In the genomic region with DNA sequence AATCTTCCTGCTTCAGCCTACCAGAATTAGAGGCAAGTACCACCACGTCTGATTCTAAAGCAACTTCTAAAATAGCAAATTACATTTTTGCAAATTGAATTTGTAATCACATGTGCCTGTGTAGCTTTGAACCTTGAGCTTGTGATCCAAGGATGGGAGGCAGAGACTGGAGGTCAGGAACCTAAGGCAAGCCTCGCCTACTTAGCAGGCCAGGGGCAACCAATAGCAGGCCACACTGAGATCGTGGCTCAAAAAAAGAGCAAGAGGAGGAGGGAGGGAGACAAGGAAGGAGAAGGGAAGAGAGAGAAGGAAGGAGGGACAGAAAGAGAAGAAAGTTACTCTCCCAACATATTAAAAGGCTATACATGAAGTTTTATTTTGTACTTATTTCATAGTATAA, we compare ENCODE assay signal across 11 mouse cellular contexts. TPM values are rescaled to one million over a fixed set of nuclear protein-coding genes. Genes with fewer than 3 reads are reported as not detected.
DNase-seq lines count a peak whose midpoint lies in the region; ATAC-seq and TF ChIP-seq lines count a peak whose summit lies in the region.
"Had no signal": no experiment of that assay in that cellular context is flagged by ENCODE, and none has a peak within 500 bp of the region (broad histone marks: within the 10 kb centered on the region; RNA-seq: fewer than 3 reads in every experiment).

No protein-coding gene starts in this region.

- H3K4me3 ChIP-seq in heart, embryonic 11.5 days (ENCODE audit: low read depth, low read length): no peak overlapping the region
- no peak overlapping the region for H3K4me3 ChIP-seq in liver, adult 2 months (ENCODE audit: insufficient read depth, low read depth, low read length)
- no peak overlapping the region for H3K4me3 ChIP-seq in liver, embryonic 11.5 days (ENCODE audit: low read depth, low read length)
- H3K4me3 ChIP-seq in CH12.LX (replicated peaks in 1 of 3; ENCODE audit: low read depth in 2 of 3, low read length in 2 of 3, poor library complexity in 1 of 3): peak overlapping the region; percentile 40 to 71 (median 55)
- H3K4me3 ChIP-seq in hindbrain, embryonic 14.5 days (replicated peaks; ENCODE audit: low read length): no peak overlapping the region

- TF ChIP-seq POLR2A in liver, adult 2 months (IDR thresholded peaks at IDR 0.05; ENCODE audit: extremely low read depth, insufficient read depth, low read length): no peak
- TF ChIP-seq POLR2A in CH12.LX (IDR thresholded peaks at IDR 0.05; ENCODE audit: low read depth, low read length): peak; percentile 51; the same call in 1 of the 2 replicates

- TF ChIP-seq EP300 in CH12.LX (IDR thresholded peaks at IDR 0.05; ENCODE audit: low read length): no peak

- no peak for DNase-seq in heart, postnatal 14 days
- DNase-seq in liver, adult 2 months (ENCODE audit: extremely low read depth, low read depth, low spot score): peak; percentile 68
- no peak for DNase-seq in liver, embryonic 11.5 days (ENCODE audit: low spot score)
- DNase-seq in CH12.LX (ENCODE audit: extremely low read depth): peak; percentile 74
- DNase-seq in hindbrain, embryonic 14.5 days (ENCODE audit: low spot score): no peak
- DNase-seq in right cerebral cortex, adult 18-20 months: no peak
- DNase-seq: cerebellum, postnatal 14 days; lung, postnatal 36 days; thymus, adult 2 months had no signal

- H3K27me3 ChIP-seq in heart, embryonic 11.5 days (ENCODE audit: control insufficient read depth, insufficient read depth, low read length): no peaks in the 10 kb centered on the region
- H3K27me3 ChIP-seq in liver, adult 2 months (ENCODE audit: control insufficient read depth, insufficient read depth, low read length): no peaks in the 10 kb centered on the region
- H3K27me3 ChIP-seq in liver, embryonic 11.5 days (replicated peaks; ENCODE audit: control insufficient read depth, insufficient read depth, low read length): no peaks in the 10 kb centered on the region
- no peaks in the 10 kb centered on the region for H3K27me3 ChIP-seq in CH12.LX (replicated peaks)
- no peaks in the 10 kb centered on the region for H3K27me3 ChIP-seq in hindbrain, embryonic 14.5 days (ENCODE audit: control insufficient read depth, insufficient read depth, low read length)

- H3K9ac ChIP-seq in heart, embryonic 11.5 days (ENCODE audit: low read depth, low read length): no peak overlapping the region
- H3K9ac ChIP-seq in liver, adult 2 months (ENCODE audit: low read depth, low read length): no peak overlapping the region
- no peak overlapping the region for H3K9ac ChIP-seq in liver, embryonic 11.5 days (ENCODE audit: low read depth, low read length)
- peak overlapping the region; percentile 35 for H3K9ac ChIP-seq in CH12.LX (ENCODE audit: insufficient read depth, low read depth)
- no peak overlapping the region for H3K9ac ChIP-seq in hindbrain, embryonic 14.5 days

- in situ Hi-C loops in CH12.LX (cut with MboI; ENCODE audit: low pct_ligation_motif_present, low pct_unique_long_range_greater_than_20kb, low sequenced_read_pairs): loop anchor here (5.0 kb wide), 1 partner anchor 67 kb away; no protein-coding TSS in a partner anchor

- peaks cover 44% of the 10 kb centered on the region; the same call in 1 of the 2 replicates for H3K79me2 ChIP-seq in liver, adult 2 months (ENCODE audit: control insufficient read depth, insufficient read depth, low read length)
- H3K79me2 ChIP-seq in CH12.LX (replicated peaks; ENCODE audit: control insufficient read depth, extremely low read depth, insufficient read depth, poor library complexity, severe bottlenecking): peaks cover 27% of the 10 kb centered on the region

- peaks cover 6% of the 10 kb centered on the region for H3K36me3 ChIP-seq in heart, embryonic 11.5 days (ENCODE audit: control insufficient read depth, insufficient read depth, low read length)
- peaks cover 5% of the 10 kb centered on the region for H3K36me3 ChIP-seq in liver, adult 2 months (ENCODE audit: control insufficient read depth, insufficient read depth, low read length)
- H3K36me3 ChIP-seq in liver, embryonic 11.5 days (ENCODE audit: control insufficient read depth, insufficient read depth, low read length): 0 out of 2 replicates have a peak, but pooled peaks cover 5% of the 10 kb centered on the region
- H3K36me3 ChIP-seq in CH12.LX (replicated peaks in 1 of 2; ENCODE audit: control insufficient read depth in 1 of 2, insufficient read depth in 1 of 2, low read length in 1 of 2): peaks cover 14 to 32% of the 10 kb centered on the region in 2 experiments
- 0 out of 2 replicates have a peak, but pooled peaks cover 8% of the 10 kb centered on the region for H3K36me3 ChIP-seq in hindbrain, embryonic 14.5 days (replicated peaks; ENCODE audit: control insufficient read depth, insufficient read depth)

- H3K27ac ChIP-seq in heart, embryonic 11.5 days (ENCODE audit: low read depth, low read length): 0 out of 2 replicates have a peak overlapping the region, but pooled peaks have one; percentile 41
- no peak overlapping the region for H3K27ac ChIP-seq in liver, adult 2 months (replicated peaks; ENCODE audit: insufficient read depth, low read depth, low read length)
- no peak overlapping the region for H3K27ac ChIP-seq in liver, embryonic 11.5 days (ENCODE audit: low read depth, low read length)
- no peak overlapping the region for H3K27ac ChIP-seq in CH12.LX (ENCODE audit: insufficient read depth, low read depth)
- no peak overlapping the region for H3K27ac ChIP-seq in hindbrain, embryonic 14.5 days

- H3K4me1 ChIP-seq in heart, embryonic 11.5 days (ENCODE audit: control insufficient read depth, insufficient read depth, low read length): peaks cover 25% of the 10 kb centered on the region
- H3K4me1 ChIP-seq in liver, adult 2 months (ENCODE audit: control insufficient read depth, insufficient read depth, low read length): peaks cover 15% of the 10 kb centered on the region
- H3K4me1 ChIP-seq in liver, embryonic 11.5 days (replicated peaks; ENCODE audit: control insufficient read depth, insufficient read depth, low read length): peaks cover 29% of the 10 kb centered on the region
- peaks cover 0 to 22% of the 10 kb centered on the region in 2 experiments; a peak in 2 of 4 replicates for H3K4me1 ChIP-seq in CH12.LX (ENCODE audit: control insufficient read depth in 1 of 2, insufficient read depth in 2 of 2)
- H3K4me1 ChIP-seq in hindbrain, embryonic 14.5 days (replicated peaks; ENCODE audit: control insufficient read depth, insufficient read depth, low read length): peaks cover 33% of the 10 kb centered on the region

- intact Hi-C loops in heart, postnatal 14 days (cut with DNase I): loop anchor here (2.0 kb wide), 1 partner anchor 14 kb away; no protein-coding TSS in a partner anchor

- dilution Hi-C loops in CH12.LX (cut with MboI; ENCODE audit: extremely low pct_ligation_motif_present, extremely low pct_unique_long_range_greater_than_20kb, low sequenced_read_pairs): no loop called here

- H3K4me2 ChIP-seq in heart, embryonic 11.5 days: no peak overlapping the region; the same call in 1 of the 2 replicates
- no peak overlapping the region for H3K4me2 ChIP-seq in liver, embryonic 11.5 days
- H3K4me2 ChIP-seq in CH12.LX (ENCODE audit: insufficient read depth, low read depth, poor library complexity, severe bottlenecking): peak overlapping the region; percentile 51
- peak overlapping the region; percentile 18; the same call in 1 of the 2 replicates for H3K4me2 ChIP-seq in hindbrain, embryonic 14.5 days (replicated peaks)

- 42% methylated on average over 3 of the region's 3 CpGs for WGBS in heart, embryonic 11.5 days (ENCODE audit: insufficient replicate concordance)
- WGBS in liver, adult 2 months: 19% methylated on average over 3 of the region's 3 CpGs
- WGBS in liver, embryonic 11.5 days: 46% methylated on average over 3 of the region's 3 CpGs
- WGBS in hindbrain, embryonic 14.5 days: 47% methylated on average over 3 of the region's 3 CpGs

- no peaks in the 10 kb centered on the region for H3K9me3 ChIP-seq in heart, embryonic 11.5 days (replicated peaks; ENCODE audit: control insufficient read depth, low read length)
- H3K9me3 ChIP-seq in liver, embryonic 11.5 days (ENCODE audit: control insufficient read depth, low read length): no peaks in the 10 kb centered on the region
- H3K9me3 ChIP-seq in CH12.LX (replicated peaks; ENCODE audit: low read length): no peaks in the 10 kb centered on the region
- H3K9me3 ChIP-seq in hindbrain, embryonic 14.5 days (ENCODE audit: control insufficient read depth, low read length): no peaks in the 10 kb centered on the region

- no peak for TF ChIP-seq RAD21 in CH12.LX (IDR thresholded peaks at IDR 0.05; ENCODE audit: low read depth, low read length)

- no peak for ATAC-seq in heart, embryonic 11.5 days (replicated peaks; ENCODE audit: insufficient number of reproducible peaks, low FRiP score, low TSS enrichment)
- ATAC-seq in liver, embryonic 11.5 days (replicated peaks; ENCODE audit: low FRiP score): no peak
- no peak for ATAC-seq in hindbrain, embryonic 14.5 days (ENCODE audit: low FRiP score)
- ATAC-seq: intestine, embryonic 16.5 days had no signal

- TF ChIP-seq CTCF in liver, adult 2 months (IDR thresholded peaks at IDR 0.05; ENCODE audit: low read depth, low read length): no peak
- TF ChIP-seq CTCF in CH12.LX (conservative IDR thresholded peaks at IDR 0.05 in 1 of 2, IDR thresholded peaks at IDR 0.05 in 1 of 2; ENCODE audit: low read depth in 2 of 2, low read length in 2 of 2): no peak

TF ChIP-seq in CH12.LX, 34 proteins besides CTCF, POLR2A, EP300 and RAD21 (continues in another document):
- TF ChIP-seq MXI1 (IDR thresholded peaks at IDR 0.05; ENCODE audit: low read depth, low read length) (no peak), TCF12 (IDR thresholded peaks at IDR 0.05; ENCODE audit: low read depth, low read length) (no peak), MYC (IDR thresholded peaks at IDR 0.05; ENCODE audit: low read depth, low read length) (0 out of 2 replicates have a peak, but pooled peaks have one; percentile 32), UBTF (IDR thresholded peaks at IDR 0.05; ENCODE audit: low read depth, low read length) (no peak), MAX (IDR thresholded peaks at IDR 0.05; ENCODE audit: low read length) (peak; percentile 42; the same call in 1 of the 2 replicates), NELFE (IDR thresholded peaks at IDR 0.05; ENCODE audit: low read depth, low read length) (peak; percentile 43; the same call in 1 of the 2 replicates), ZNF384 (IDR thresholded peaks at IDR 0.05; ENCODE audit: low read depth, low read length) (peak; percentile 72)

RNA-seq across cellular contexts. Expression of a gene that starts 28.5 kb away (rescaled TPM):
- 43.1 and 49.7 TPM in 2 replicates for polyA plus RNA-seq in heart, embryonic 11.5 days (2014; fragmentation: Nextera tagmentation; extraction: Ambion mirVana)
- 100 to 1,000 TPM in 1 of 2 experiments, 10 to 100 TPM in 1; 92.6 to 107 TPM for total RNA-seq in heart, postnatal 14 days (2021)
- total RNA-seq in liver, adult 2 months (2014; rRNA removed): 14.8 and 14.9 TPM in 2 replicates
- 5.1 and 5.2 TPM in 2 replicates for polyA plus RNA-seq in liver, adult 2 months (2012; rRNA removed)
- polyA plus RNA-seq in liver, embryonic 11.5 days (2014; fragmentation: Nextera tagmentation; extraction: Ambion mirVana): 31.2 and 32.9 TPM in 2 replicates
- total RNA-seq in CH12.LX (2012; rRNA removed) (20.4 and 35.4 TPM in 2 replicates), CH12.LX (2014; rRNA removed) (4.2 and 4.4 TPM in 2 replicates)
- polyA plus RNA-seq in CH12.LX (2012; ENCODE audit: insufficient read length, low read depth): 29.7 and 44.8 TPM in 2 replicates
- polyA plus RNA-seq in hindbrain, embryonic 14.5 days (2014; fragmentation: Nextera tagmentation; extraction: Ambion mirVana): 42.8 and 49.7 TPM in 2 replicates

Comparison
In these comparisons a context has a peak if more than half of its experiments do, and no peak if none do; other contexts are left out.
1. DNase-seq: peak in liver, adult 2 months (single experiment) and CH12.LX (single experiment); none in heart, postnatal 14 days (0 of 2), liver, embryonic 11.5 days (single experiment), hindbrain, embryonic 14.5 days (single experiment) and right cerebral cortex, adult 18-20 months (single experiment).
2. H3K4me2 ChIP-seq: peak in CH12.LX (single experiment) and hindbrain, embryonic 14.5 days (single experiment); none in heart, embryonic 11.5 days (single experiment) and liver, embryonic 11.5 days (single experiment).
3. H3K4me3 ChIP-seq: peak in CH12.LX (3 of 3); none in heart, embryonic 11.5 days (single experiment), liver, adult 2 months (single experiment), liver, embryonic 11.5 days (single experiment) and hindbrain, embryonic 14.5 days (single experiment).